9 mouse cellular contexts compared by ENCODE assay signal in the genomic region with DNA sequence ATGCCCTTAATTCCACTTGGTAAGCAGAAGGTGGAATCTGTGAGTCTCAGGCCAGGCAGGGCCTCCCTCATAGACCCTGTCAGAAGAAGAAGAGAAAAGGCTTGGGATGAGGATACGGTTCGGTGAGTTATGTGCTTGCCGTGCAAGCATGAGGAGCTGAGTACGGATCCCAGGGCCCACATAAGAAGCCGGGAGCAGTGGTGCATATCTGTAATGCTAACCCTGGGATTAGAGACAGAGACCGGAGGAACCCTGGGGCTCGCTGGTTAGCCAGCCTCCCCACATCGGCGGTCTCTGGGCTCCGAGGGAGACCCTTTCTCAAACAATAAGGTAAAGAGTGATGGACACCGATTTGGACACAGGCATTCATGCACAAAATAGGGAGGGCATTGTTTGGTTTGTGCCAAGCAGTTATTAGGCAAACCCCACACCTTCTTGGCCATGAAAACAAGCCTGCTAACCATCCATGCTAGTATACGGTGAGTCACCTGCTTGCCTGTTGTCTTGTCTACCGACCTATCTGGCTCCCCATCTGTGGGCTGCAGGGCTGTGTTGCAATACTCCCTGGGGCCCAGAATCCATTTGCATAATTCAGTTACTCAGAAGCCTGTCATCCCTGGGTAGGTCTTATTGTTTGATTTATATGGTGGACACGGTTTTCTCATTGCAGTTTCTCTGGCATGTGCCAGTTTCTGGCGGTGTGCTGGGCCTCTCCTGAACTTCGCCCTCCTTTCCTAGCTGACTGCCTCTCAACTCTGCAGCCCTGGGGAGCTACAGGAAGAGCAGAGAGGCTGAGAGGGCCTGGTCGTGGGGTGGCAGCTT. TPM values are rescaled to one million over a fixed set of nuclear protein-coding genes. Genes with fewer than 3 reads are reported as not detected.
DNase-seq lines count a peak whose midpoint lies in the region; ATAC-seq lines count a peak whose summit lies in the region.
"Had no signal": no experiment of that assay in that cellular context is flagged by ENCODE, and none has a peak within 500 bp of the region (broad histone marks: within the 10 kb centered on the region; RNA-seq: fewer than 3 reads in every experiment).

No protein-coding gene starts in this region.

- H3K9ac ChIP-seq in stomach, embryonic 16.5 days (ENCODE audit: low read length): no peak overlapping the region

- no peaks in the 10 kb centered on the region for H3K27me3 ChIP-seq in stomach, embryonic 16.5 days (ENCODE audit: control insufficient read depth, insufficient read depth, low read length)

- no peaks in the 10 kb centered on the region for H3K9me3 ChIP-seq in stomach, embryonic 16.5 days (replicated peaks; ENCODE audit: control insufficient read depth, low read length)
- H3K9me3 ChIP-seq: forebrain, embryonic 10.5 days had no signal

- H3K36me3 ChIP-seq in stomach, embryonic 16.5 days (ENCODE audit: control insufficient read depth, insufficient read depth, low read length): no peaks in the 10 kb centered on the region
- H3K36me3 ChIP-seq: forebrain, embryonic 10.5 days had no signal

- peak; percentile 73 to 77 for DNase-seq in spleen, postnatal 36 days (ENCODE audit: low spot score in 2 of 2)
- no peak for DNase-seq in spleen, adult 12 weeks (ENCODE audit: low spot score)
- peak; percentile 25 to 54 for DNase-seq in kidney, postnatal 4 days
- DNase-seq in frontal cortex, postnatal 14 days (ENCODE audit: low spot score in 2 of 2): no peak
- DNase-seq in ovary, postnatal 10 days (ENCODE audit: low spot score): no peak
- no peak for DNase-seq in lung, postnatal 14 days

- no peak overlapping the region for H3K4me2 ChIP-seq in stomach, embryonic 16.5 days (ENCODE audit: low read depth, low read length)

- ATAC-seq in granulocyte monocyte progenitor cell, adult 5-6 weeks (replicated peaks; ENCODE audit: poor library complexity, severe bottlenecking): peak; percentile 85
- peak; percentile 54; the same call in 1 of the 2 replicates for ATAC-seq in stomach, embryonic 16.5 days (ENCODE audit: insufficient read depth, low FRiP score)

- H3K4me1 ChIP-seq in stomach, embryonic 16.5 days (ENCODE audit: control insufficient read depth, insufficient read depth, low read length): peaks cover 4% of the 10 kb centered on the region

- H3K27ac ChIP-seq in stomach, embryonic 16.5 days (ENCODE audit: low read length): peak overlapping the region; percentile 64
- H3K27ac ChIP-seq: forebrain, embryonic 10.5 days had no signal

- 68% methylated on average over 17 of the region's 17 CpGs for WGBS in stomach, embryonic 16.5 days

- H3K4me3 ChIP-seq in stomach, embryonic 16.5 days (replicated peaks; ENCODE audit: low read length): no peak overlapping the region
- H3K4me3 ChIP-seq: forebrain, embryonic 10.5 days had no signal

RNA-seq across cellular contexts. Expression of a gene that starts 11.8 kb away (rescaled TPM):
- total RNA-seq in granulocyte monocyte progenitor cell, adult 5-6 weeks (2014; fragmentation: Nextera tagmentation): 49.3 and 54.8 TPM in 2 replicates
- 31.6 and 36.8 TPM in 2 replicates for total RNA-seq in granulocyte monocyte progenitor cell, adult 5-6 weeks (2017)
- 30.8 and 32.7 TPM in 2 replicates for polyA plus RNA-seq in stomach, embryonic 16.5 days (2015; fragmentation: Nextera tagmentation; extraction: Ambion mirVana)

RNA-seq across cellular contexts. Expression of a gene that starts 51.1 kb away (rescaled TPM):
- total RNA-seq in granulocyte monocyte progenitor cell, adult 5-6 weeks (2014; fragmentation: Nextera tagmentation): 2.9 and 6.4 TPM in 2 replicates
- 4.8 and 6.8 TPM in 2 replicates for total RNA-seq in granulocyte monocyte progenitor cell, adult 5-6 weeks (2017)
- polyA plus RNA-seq in stomach, embryonic 16.5 days (2015; fragmentation: Nextera tagmentation; extraction: Ambion mirVana): 8.2 and 8.9 TPM in 2 replicates

RNA-seq across cellular contexts. Expression of a gene that starts 51.2 kb away (rescaled TPM):
- 72.9 and 97.5 TPM in 2 replicates for total RNA-seq in granulocyte monocyte progenitor cell, adult 5-6 weeks (2014; fragmentation: Nextera tagmentation)
- 91.3 and 123 TPM in 2 replicates for total RNA-seq in granulocyte monocyte progenitor cell, adult 5-6 weeks (2017)
- 102 and 104 TPM in 2 replicates for polyA plus RNA-seq in stomach, embryonic 16.5 days (2015; fragmentation: Nextera tagmentation; extraction: Ambion mirVana)

RNA-seq across cellular contexts. Expression of a gene that starts 54.8 kb away (rescaled TPM):
- 0.71 and 0.96 TPM in 2 replicates for total RNA-seq in granulocyte monocyte progenitor cell, adult 5-6 weeks (2014; fragmentation: Nextera tagmentation)
- 0.88 and 1.1 TPM in 2 replicates for total RNA-seq in granulocyte monocyte progenitor cell, adult 5-6 weeks (2017)
- polyA plus RNA-seq in stomach, embryonic 16.5 days (2015; fragmentation: Nextera tagmentation; extraction: Ambion mirVana): 0.27 and 0.32 TPM in 2 replicates

Comparison
In these comparisons a context has a peak if more than half of its experiments do, and no peak if none do; other contexts are left out.
1. DNase-seq: peak in spleen, postnatal 36 days (2 of 2) and kidney, postnatal 4 days (2 of 2); none in spleen, adult 12 weeks (single experiment), frontal cortex, postnatal 14 days (0 of 2), ovary, postnatal 10 days (single experiment) and lung, postnatal 14 days (single experiment).